Comparison of ENCODE assay signal across 8 mouse cellular contexts in genomic region chr12:86834416-86834772, GRCm38 (mm10). TPM values are rescaled to one million over a fixed set of nuclear protein-coding genes. Genes with fewer than 3 reads are reported as not detected.
A peak's percentile ranks its signal among the peaks of the same experiment; 100 is the strongest.
DNase-seq lines count a peak whose midpoint lies in the region; ATAC-seq and TF ChIP-seq lines count a peak whose summit lies in the region.

No protein-coding gene starts in this region.

- no peak overlapping the region for H3K4me3 ChIP-seq in kidney, postnatal 0 days (replicated peaks; ENCODE audit: low read depth, low read length)

- no peaks in the 10 kb centered on the region for H3K27me3 ChIP-seq in kidney, postnatal 0 days (ENCODE audit: insufficient read depth, low read length)

- TF ChIP-seq CTCF in kidney, postnatal 0 days (IDR thresholded peaks at IDR 0.05; ENCODE audit: low read depth), result no peak

- H3K4me2 ChIP-seq in kidney, postnatal 0 days (ENCODE audit: low read length), result no peak overlapping the region

- WGBS in kidney, postnatal 0 days, result 79% methylated on average over 3 of the region's 3 CpGs

- 0 out of 2 replicates have a peak overlapping the region, but pooled peaks have one; percentile 9 for H3K27ac ChIP-seq in kidney, postnatal 0 days

- peaks cover 33% of the 10 kb centered on the region for H3K4me1 ChIP-seq in kidney, postnatal 0 days (replicated peaks; ENCODE audit: insufficient read depth, low read length)

- no peak overlapping the region for H3K9ac ChIP-seq in kidney, postnatal 0 days (ENCODE audit: low read depth, low read length)

- H3K36me3 ChIP-seq in kidney, postnatal 0 days (ENCODE audit: insufficient read depth, low read length), result no peaks in the 10 kb centered on the region

- peak; percentile 52 for ATAC-seq in activated CD4-positive, CD25-positive, alpha-beta regulatory T cell, adult 4 months
- no peak for ATAC-seq in kidney, postnatal 0 days (replicated peaks; ENCODE audit: low FRiP score, low read depth)
- no peak for ATAC-seq in erythroid progenitor cell, adult 5-6 weeks (replicated peaks; ENCODE audit: low FRiP score, poor library complexity, severe bottlenecking)

- DNase-seq in kidney, adult 9 months, result peak; percentile 35
- no peak for DNase-seq in kidney, postnatal 36 days
- DNase-seq in kidney, postnatal 0 days (ENCODE audit: low spot score), result no peak
- peak; percentile 45 to 51 for DNase-seq in spleen, postnatal 10 days (ENCODE audit: low spot score in 2 of 2)
- no peak for DNase-seq in gastrocnemius, postnatal 10 days
- no peak for DNase-seq in neural tube, embryonic 10.5 days (ENCODE audit: extremely low spot score, low spot score)

- no peaks in the 10 kb centered on the region for H3K9me3 ChIP-seq in kidney, postnatal 0 days (replicated peaks; ENCODE audit: low read length)

RNA-seq across cellular contexts. Expression of gene Irf2bpl, which starts 50.2 kb away (rescaled TPM):
- polyA plus RNA-seq in activated CD4-positive, CD25-positive, alpha-beta regulatory T cell, adult 4 months (2017; shearing (Covaris generic)), result 10 to 100 TPM in 1 of 2 experiments, 1 to 10 TPM in 1; 8.6 to 13.6 TPM
- polyA plus RNA-seq in kidney, postnatal 0 days (2015; fragmentation: Nextera tagmentation; extraction: Ambion mirVana), result 52.1 and 57.9 TPM in 2 replicates
- 0.72 and 2.5 TPM in 2 replicates for total RNA-seq in erythroid progenitor cell, adult 5-6 weeks (2015; ENCODE audit: low replicate concordance)
- 0.53 and 1.5 TPM in 2 replicates for total RNA-seq in erythroid progenitor cell, adult 5-6 weeks (2017; ENCODE audit: low replicate concordance)
- total RNA-seq in gastrocnemius, postnatal 10 days (2021), result 10 to 100 TPM; 42.9 to 46.7 TPM

Comparison
In these comparisons a context has a peak if more than half of its experiments do, and no peak if none do; other contexts are left out.
1. DNase-seq: peak in kidney, adult 9 months (single experiment) and spleen, postnatal 10 days (2 of 2); none in kidney, postnatal 36 days (0 of 2), kidney, postnatal 0 days (single experiment), gastrocnemius, postnatal 10 days (single experiment) and neural tube, embryonic 10.5 days (single experiment).
2. RNA of gene Irf2bpl, which starts 50.2 kb away (total RNA-seq): 42.9 to 46.7 TPM in gastrocnemius, postnatal 10 days; 0.53 to 2.5 TPM in erythroid progenitor cell, adult 5-6 weeks; every median in the first group is over 10 times any median in the second.